Mouse (Mus musculus) c-Kit-negative CD71-positive TER-119-positive erythroid progenitor cells, embryonic 14.5 days (primary cell): Measurements from ENCODE around the gene Gnaq.
"Not testable (repeated sequence)": the region's sequence is repeated elsewhere in the genome, so short reads cannot be mapped to it uniquely, and the experiment has no call there.

ENCODE experiments used
- DNase-seq: peaks from one replicate; pipeline ENCODE4 v3.0.0-alpha.2; 2013; ENCODE audit warnings: low read depth, low spot score

The Gnaq gene

DNA sequence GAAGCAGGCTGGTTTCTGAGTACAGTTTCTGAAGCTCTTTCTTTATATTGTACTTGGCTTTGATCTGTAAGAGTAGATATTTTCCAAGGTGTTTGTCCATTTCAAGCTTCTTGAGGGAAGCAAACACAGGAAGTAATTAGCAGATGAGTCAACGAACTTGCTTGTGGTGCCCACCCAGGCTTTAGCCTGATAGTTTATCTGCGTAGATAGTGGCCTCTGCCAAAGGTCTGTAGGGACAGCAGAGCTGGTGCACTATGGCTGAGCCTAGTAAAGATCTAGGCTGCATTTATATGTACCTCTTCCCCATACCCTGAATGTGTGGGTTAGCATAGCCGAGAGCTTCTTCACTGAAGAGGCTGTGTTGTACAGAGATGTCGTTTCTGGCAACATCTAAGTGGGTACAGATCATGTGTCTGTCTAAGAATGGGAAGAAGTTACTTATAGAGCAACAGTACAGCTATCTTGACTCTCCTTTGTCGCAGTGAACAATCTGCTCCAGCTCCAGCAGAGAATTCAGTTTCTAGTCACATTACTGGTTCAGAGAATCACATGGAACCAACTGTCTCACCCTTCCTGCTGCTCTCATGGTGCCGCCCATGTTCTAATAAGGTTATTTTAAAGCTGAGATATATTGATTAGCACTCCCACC is 127.3 kb downstream of the Gnaq start:
- no peak for DNase-seq

DNA sequence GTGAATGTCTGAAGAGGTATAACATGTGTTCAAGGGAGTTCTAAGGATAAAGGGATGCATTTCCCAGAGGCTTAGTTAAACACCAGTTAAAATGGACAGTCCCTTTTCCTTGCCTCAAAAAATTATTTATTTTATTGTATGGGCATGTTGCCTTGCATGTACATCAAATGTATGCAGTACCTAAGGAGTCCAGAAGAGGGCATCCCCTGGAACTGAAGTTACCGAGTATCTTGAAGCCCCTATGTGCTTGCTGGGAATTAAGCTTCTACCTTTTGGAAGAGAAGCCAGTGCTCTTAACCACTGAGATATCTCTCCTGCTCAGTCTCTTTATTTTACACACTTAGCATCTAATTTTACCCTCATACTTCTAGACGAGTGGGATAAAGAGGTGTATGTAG is 127.8 kb downstream of the Gnaq start:
- DNase-seq, result no peak

DNA sequence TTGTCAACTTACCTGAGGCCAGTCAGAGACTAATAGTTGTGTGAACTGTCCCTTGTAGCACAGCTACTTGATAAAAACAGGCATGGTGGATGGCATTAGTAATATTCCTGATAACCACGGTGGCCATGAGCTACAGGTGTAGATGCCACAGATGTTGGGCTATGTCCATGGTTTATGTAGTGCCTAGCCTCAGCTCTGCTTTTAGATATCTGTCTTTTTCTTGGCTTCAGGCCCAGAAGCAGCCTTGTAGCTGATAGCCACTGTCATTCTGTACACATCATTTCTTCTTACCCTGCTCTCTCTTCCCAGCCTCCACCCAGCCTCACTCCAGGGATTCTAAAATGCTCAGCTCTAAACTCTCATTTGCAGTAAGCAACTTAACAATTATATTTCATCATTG is 128.3 kb downstream of the Gnaq start:
- no peak for DNase-seq

DNA sequence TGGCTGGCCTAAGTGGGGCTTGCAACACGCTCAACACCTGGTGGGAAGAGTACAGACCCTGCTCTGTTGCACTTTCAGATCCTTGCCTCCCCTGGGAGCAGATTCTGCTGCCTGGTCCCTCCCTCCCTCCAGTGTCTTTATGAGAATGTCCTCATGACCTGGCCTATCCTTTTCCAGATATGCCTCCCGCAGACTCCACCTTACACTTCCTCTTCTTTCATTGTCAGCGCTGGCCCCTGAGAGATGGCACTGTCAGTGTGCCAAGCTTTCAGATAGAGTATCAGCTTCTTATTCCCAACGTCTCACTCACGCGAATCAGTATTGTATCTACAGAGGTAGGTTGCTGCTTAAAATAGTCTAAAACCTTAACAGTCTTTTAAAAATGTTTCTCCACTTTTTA is 129.0 kb downstream of the Gnaq start:
- no peak for DNase-seq

DNA sequence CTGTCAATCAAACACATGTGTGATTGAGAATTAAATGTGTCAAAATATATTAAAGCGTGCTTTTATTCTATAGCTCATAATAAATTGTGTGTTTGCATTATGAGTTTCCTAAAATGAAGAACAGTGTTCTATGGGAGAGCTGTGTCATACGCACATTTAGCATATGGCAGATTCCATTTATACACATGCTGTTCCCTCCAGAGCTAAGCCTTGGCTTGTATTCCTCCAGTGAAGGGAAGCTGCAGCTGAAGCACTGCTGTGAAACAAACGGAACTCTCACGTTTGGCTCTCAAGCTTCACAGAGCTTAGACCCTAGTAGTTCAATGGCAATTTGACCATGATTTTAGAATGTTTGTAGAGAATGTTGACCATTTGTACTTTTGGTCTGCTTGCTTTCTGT is 129.7 kb downstream of the Gnaq start:
- no peak for DNase-seq

DNA sequence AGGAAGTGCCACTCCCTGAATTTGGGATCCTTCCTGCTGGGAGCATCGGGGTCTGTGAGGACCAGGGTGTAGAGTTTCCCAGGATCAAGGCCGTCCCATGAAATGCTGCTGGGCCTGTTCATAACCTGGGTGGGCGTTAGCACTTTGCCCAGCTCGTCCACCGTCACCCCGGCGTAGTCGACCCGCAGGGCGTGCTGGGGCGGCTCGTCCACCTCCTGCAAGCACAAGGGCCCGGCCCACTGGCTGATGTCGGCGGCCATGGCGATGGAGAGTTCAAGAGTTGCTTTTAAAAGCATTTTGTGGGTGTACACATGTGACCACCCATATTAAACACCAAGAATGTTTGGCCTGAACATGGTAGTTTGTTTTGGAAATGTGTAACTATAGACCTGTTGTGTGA is 134.7 kb downstream of the Gnaq start:
- DNase-seq, result not testable (repeated sequence)

DNA sequence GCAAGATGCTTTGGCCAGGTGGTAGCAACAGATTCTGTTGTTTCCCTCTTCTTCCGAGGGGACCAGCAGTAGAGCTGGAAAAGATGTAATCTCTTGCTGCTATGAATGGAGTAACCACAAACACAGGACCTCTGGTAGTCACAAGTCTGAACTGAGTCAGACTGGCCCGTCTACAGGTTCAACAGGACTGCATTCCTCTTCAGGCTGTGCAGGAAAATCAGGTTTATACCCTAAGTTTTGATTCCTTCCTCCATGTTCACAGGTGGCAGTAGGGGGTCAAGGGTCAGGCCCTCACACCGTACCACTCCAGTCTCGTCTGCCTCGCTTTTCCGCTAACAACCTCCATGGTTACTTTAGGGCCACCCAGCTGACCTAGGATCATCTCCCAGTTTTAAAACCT is 137.6 kb downstream of the Gnaq start:
- no peak for DNase-seq

DNA sequence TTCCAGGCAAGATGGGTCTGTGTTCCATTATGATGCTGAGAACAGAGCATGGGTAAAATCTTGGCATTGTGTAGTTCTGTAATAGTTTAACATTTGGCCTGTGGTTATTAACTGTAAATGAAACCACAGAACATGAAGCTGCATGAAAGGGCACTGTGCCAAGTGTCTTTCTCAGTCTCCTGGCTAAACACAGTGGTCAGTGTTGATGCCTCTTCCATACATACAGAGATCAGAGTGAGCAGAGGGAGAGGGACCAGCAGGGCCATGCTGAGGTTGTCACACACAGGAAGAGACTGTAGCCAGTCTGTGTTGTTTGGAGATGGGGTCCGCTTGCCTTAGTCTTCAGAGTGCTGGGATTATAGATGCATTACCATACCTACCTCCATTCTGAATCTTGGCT is 138.4 kb downstream of the Gnaq start:
- DNase-seq, result no peak

DNA sequence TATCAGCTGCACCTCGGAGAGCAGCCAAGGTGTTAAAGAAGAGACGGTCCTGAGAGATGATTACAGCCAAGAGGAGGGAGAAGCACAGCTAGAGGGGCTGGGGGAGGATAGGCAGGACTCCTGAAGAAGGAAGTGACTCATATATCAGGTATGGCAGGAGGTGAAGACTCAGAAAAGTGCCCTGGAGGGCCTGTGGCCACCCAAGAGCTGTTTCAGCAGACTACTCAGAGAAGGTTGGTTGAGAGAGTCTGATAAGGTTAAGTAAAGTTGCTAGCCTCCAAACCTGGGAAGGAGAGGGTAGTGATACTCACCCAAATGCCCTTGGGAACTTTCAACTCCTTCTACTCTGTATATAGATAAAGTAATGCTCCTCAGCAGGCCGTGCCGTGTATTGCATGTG is 140.4 kb downstream of the Gnaq start:
- no peak for DNase-seq

DNA sequence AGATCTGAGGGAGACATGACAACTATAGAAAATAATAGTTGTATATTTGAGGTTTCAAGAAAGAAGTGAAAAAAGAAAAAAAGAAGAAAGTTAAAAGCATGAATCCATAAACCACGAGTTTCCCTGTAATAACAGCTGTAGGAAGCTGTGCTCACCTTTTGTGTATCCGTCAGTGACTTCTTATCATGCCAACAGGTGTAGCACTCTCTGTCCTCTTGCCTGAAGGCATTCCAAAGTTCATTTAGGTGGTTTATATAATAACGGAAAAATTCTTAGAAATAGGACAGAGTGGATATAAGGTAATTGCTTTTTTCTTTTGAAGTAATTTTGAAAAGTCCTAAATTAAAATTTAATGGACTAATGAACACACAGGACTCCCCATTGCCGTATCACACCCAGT is 147.6 kb downstream of the Gnaq start:
- DNase-seq, result no peak

DNA sequence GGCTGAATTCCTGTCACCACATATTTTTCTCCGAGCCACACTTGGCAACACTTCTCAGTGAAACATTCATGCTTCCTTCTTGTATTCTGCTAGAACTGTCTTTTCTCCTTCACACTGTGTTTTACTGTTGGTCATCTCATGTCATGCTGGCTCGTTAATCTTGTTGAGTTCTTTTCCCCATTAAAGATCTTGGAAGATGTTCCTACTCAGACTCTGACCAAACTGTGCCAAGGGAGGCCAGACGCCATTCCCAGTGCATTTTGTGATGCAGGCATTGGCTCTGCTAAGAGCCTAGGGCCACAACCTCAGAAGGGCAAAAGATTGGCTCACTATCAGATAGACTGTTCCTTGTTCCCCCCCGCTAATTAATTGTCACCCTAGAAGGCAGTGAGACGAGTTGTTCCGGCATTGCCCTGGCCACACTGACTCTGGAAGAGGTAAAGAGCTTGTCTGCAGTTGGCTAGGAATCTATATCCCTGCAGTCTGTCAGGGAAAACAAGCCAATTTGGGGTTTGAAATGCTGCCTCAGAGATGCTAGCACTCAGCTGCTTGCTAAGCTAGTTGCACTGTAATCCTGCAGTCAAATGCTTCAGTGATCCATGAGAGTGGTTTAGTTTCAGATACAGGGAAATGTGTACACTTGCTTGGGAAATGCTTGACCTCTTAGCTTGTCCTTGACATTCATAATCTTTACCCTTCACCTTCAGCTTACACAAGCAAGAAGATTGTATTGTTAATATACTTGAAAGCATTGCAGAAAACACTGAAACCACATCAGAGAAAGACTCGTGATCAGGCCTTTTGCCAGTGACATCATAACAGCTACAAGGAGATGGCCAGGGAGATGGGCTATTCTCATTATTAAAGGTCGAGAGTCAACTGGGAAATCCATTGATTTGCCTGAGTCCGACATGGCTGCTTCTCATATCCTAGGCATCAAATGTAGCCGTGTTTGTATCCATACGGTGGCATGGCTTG is 152.7 kb downstream of the Gnaq start:
- no peak for DNase-seq

DNA sequence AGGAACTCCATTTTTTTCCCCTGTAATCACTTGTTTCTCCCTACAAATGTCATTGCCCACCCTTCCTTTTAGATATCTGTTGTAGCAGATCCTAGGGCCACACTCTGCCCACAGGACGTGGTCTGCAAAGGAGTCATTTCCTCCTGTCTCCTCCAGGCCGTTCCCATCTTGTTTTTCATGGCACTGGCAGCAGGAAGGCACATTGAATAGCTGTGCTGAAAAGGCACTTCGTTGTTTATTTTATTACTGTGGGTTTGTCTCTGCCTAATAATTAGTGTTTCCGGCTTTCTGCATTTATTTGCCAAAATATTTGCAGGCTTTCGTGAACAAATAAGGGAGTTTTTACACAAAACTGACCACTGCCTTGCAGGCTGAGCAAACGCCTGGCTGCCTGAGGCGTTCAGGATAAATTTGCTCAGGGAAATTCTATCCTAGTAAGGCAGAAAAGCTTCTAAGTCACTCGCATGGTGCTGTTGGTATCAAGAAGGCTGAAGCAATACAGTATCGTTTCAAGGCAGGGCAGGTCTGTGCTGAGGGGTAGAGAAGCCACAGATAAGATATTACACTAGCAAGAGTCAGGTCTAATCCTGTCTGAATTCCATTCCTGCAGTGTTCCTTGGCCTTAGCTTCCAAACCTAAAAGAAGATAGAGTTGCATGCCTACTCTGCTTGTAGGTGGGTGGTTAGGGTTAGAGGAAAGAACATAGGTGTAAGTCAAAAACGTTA is 154.0 kb downstream of the Gnaq start:
- DNase-seq, result no peak

DNA sequence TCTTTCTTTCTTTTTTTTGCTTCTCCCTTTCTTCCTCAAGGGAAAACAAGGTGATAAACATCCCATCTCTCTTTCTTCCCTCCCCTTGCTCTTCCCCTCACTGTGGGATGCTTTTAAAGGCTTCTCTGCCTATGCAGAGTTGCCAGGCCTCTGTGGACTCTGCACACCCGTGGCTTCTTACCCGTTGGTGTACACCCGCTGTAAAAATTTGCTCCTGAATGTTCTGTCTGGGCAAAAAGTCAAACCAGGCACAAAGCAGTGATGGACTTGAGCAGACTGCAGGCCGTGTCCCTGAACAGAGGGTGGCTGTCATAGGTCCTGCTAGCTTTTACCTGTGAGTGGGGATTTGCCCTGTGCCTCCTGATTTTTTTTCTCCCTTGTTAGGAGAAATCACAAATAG is 154.7 kb downstream of the Gnaq start:
- DNase-seq, result no peak

DNA sequence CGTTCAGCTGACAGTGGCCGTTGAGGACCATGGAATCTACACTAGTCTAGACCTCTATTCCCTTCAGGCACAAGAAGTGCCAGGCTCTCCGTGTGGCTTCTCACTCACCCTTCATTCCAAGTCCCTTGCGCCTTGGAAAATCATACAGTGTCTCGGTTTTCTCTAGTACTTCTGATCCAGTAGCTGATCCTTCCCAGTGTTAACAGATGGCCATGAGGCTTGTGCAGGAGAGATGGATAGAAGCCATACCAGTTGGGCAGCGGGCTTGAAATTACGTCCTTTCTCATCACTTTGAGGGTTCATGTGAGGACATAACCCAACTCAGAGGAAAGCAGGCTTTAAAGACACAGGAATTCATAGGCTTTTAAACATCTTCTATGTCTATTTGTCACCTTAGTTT is 155.3 kb downstream of the Gnaq start:
- DNase-seq, result no peak

DNA sequence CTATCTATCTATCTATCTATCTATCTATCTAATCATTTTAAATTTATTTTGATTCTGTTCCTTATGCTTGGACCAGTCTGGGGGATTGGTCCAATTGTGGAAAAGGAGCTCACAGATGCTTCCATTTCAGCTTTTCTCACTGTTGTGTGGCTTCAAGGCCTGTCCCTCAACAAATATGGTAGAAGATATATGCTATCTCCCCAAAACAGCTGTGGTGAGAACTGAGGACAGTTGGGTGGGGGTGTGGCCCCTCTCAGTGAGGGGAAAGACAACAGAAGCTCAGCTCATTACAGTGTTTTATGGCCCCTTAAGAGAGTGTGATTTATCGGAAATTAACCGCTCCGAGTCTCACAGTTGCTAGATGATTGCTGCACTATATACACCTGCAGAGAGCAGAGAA is 158.5 kb downstream of the Gnaq start:
- no peak for DNase-seq

DNA sequence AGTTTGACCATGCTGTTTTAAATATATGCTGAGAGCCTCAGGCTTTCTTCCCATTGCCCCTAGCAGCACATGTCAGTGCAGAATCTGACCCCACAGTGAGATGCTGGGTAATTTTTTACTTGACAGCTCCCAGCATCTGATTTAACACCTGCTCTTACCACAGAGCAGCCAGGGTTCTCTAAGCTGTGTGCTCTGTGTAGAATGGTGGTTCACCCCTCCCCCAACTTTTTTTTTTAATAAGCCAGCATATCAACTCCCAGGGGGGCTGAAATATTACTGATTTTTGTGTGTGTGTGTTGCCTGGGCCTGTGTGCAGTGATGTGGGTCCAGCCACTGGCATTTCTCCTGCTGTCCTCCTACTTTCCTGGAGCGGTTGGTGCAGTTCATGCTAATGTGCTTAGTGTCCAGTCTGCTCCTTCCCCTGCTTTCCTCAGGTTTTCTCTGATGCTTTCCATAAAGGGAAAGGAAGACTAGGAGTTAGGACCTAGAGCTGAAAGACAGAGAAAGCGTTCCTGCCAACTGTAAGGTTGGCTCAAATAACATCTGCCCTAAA is 159.5 kb downstream of the Gnaq start:
- DNase-seq, result no peak

DNA sequence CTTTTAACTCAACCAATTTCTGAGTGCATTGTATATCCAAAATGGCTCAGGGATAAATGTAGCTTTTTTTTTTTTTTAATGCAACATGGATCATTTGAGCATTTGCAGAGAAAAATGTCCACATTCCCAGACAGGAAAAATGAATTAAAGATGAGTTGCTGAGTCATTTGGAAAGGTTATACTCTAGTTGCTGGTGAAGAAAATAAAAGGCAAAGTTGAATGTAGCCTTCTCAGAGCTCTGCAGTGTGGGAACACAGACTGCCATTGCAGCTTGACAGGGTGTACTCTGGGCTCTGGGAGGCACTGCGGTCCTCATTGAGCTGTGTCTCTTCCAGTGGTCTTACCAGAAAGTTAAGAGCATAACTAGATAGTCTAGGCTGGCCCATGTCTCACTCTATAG is 160.3 kb downstream of the Gnaq start:
- no peak for DNase-seq

DNA sequence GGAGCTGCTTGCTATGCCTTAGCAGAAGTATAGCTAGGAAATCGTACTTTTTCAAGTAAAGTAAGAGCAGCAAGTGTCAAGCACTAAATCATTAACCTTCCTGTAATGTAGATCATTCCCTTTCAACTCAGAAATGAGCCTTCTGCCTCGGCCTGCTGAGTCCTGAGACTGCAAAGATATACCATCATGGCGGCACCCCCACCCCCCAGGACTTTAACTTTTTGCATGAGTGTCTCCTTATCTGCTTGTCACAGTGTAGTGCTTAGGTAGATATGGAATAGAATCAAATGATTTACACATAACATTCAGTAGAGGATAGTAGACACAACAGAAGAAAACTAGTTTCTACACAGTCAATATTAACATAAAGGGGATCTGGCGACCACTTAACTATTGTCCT is 167.8 kb downstream of the Gnaq start:
- DNase-seq, result no peak

DNA sequence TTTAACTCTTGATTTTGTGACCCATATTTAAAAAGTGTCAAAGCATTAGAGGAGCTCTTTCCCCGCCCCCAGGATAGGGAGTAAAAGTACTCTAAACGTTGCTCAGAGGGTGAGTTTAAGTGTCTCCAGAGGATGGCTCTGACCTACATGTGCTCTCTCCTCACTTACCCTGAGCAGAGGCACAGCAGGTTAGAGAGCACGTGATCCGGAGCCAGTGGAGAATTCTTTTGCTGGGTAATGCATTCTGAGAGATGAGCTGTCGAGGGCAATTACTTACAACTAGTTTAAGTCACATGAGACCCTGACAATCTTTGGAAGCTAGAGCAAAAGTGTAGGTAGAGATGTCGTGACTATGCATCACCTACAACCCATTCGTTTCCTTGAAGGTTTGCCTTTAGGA is 168.7 kb downstream of the Gnaq start:
- no peak for DNase-seq

DNA sequence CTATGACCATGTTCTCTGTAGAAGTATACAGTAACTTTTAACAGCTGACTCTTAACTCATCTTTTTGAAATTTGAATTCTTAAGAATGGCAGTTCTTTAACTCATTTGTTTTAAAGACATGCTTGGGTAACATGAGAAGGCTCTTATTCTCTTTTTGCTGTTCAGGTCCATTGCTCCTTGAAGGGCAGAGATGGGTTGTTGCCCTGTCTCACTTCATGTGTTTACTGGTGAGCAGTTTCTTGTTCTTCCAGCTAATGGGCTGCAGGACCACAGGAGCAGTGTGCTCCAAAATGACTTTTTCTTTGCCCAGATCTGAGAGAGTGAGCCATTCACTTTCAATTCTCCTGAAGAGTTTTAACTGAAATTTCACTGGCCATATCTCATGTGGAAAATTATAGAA is 176.4 kb downstream of the Gnaq start:
- DNase-seq, result no peak

DNA sequence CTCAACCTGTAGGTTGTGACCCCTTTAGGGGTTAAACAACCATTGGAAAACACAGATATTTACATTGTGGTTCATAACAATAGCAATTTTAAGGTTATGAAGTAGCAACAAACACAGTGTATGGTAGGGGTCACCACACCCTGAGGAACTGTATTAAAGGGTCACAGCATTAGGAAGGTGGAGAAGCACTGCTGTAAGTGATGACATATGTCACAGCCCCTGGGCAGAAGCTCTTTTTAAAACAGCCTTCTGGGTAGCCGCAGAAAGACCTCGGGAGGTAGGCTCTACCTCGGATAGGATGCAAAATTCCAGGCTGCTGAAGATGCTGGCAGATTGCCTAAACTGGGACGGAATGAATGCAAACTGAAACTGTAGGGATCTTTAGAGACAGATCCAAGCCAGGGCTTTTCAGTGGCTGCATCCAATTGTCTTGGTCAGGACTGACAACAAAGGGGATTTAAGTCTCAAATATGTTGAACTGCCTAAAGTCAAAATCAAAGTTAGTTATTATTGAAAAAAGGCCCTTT is 181.7 kb downstream of the Gnaq start:
- no peak for DNase-seq

DNA sequence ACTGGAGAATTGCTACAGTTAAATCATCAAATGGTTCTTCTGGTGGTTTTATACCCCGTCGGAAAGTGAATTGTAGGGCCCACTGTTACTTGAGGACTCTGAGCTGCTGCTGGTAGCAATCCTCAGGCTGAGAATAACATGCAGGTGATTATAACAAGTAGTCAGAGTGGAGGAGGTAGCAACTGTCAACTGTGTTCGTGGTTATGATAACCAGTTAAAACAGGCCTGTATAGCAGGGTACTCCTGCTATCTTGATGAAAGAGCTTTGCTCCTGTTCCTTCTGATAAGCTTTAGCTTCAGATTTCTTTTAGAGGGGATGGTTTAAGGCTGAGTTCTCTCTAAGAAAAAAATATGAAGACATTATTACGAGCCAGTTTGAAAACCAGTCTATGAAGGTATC is 182.9 kb downstream of the Gnaq start:
- no peak for DNase-seq
